In the genomic region with DNA sequence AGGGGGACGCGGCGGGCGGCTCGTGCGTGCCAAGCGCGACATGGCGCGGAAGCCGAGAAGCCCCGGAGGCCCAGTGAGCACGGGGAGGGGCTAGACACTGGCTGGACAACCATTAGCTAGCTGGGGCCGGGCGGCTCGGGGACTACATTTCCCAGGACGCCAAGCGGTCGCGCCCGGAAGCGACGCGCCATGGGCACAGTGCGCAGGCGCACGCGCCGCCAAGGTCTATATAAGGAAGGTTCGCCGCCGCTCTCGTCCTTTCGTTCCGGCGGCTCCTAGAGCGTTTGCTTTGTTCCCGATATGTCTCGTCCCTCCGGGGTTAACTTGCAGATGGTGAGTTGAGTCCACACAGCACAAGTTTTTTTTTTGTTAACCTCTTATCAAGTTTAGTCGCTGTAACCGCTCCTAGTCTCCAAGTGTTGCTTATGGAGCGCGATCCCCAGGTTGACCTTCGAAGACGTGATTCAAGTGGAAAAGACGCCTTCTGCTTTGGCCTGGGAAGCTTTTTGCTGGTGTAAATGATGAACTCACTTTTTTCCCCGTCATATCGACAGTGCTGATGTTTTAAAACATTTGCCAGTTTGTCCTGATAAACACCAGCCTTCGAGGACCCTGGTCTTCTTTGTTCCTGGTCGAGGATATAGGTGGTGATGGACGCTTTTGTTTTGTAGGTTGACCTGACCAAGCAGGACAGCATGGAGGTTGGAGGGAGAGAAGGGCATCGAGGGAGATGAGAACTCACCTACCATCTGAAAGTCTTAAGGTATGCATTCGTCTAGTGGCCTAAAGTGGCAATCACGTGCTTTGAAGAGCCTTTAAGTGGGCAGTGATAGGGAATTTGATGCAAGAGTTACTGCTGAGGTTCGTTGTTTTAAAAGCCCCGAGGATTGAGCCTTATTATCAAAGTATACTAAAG, we compare ENCODE assay signal across 8 mouse cellular contexts. TPM values are rescaled to one million over a fixed set of nuclear protein-coding genes. Genes with fewer than 3 reads are reported as not detected.
A peak's percentile ranks its signal among the peaks of the same experiment; 100 is the strongest.
DNase-seq lines count a peak whose midpoint lies in the region; ATAC-seq and TF ChIP-seq lines count a peak whose summit lies in the region.

A gene (minus strand): TSS at position 51 of the 916 bp plus-strand sequence.

- peak within 1 kb of the TSS; percentile 89 for H3K4me3 ChIP-seq in cortical plate, adult 2 months (ENCODE audit: insufficient read depth, low read length)

- peak; percentile 99 for DNase-seq in gastrocnemius, postnatal 10 days
- DNase-seq in induced T-regulatory cell, adult 2 months (ENCODE audit: low read depth): peak; percentile 97
- DNase-seq in left cerebral cortex, adult 9 months (ENCODE audit: low spot score in 2 of 2): peak; percentile 89 to 96
- peak; percentile 95 for DNase-seq in right cerebral cortex, postnatal 14 days
- DNase-seq in urinary bladder, postnatal 36 days (ENCODE audit: low spot score in 2 of 2): peak; percentile 94 to 96

- ATAC-seq in activated CD4-positive, CD25-positive, alpha-beta regulatory T cell, adult 4 months: peak; percentile 79
- ATAC-seq in megakaryocyte progenitor cell, adult 5-6 weeks (replicated peaks; ENCODE audit: poor library complexity): peak; percentile 62

- peaks cover 7% of the 10 kb centered on the region for H3K4me1 ChIP-seq in cortical plate, adult 2 months (ENCODE audit: control insufficient read depth, insufficient read depth, low read length)

- no peak for TF ChIP-seq CTCF in cortical plate, adult 2 months (IDR thresholded peaks at IDR 0.05; ENCODE audit: extremely low read depth, insufficient read depth, low read length)

- H3K27ac ChIP-seq in cortical plate, adult 2 months (ENCODE audit: insufficient read depth, low read length): peak within 1 kb of the TSS; percentile 97

- TF ChIP-seq POLR2A in cortical plate, adult 2 months (IDR thresholded peaks at IDR 0.05; ENCODE audit: extremely low read depth, insufficient read depth, low read length): peak; percentile 100

RNA-seq across cellular contexts. Expression of the gene that starts here (rescaled TPM):
- 10 to 100 TPM; 18.5 to 26.0 TPM for polyA plus RNA-seq in activated CD4-positive, CD25-positive, alpha-beta regulatory T cell, adult 4 months (2017; shearing (Covaris generic))
- polyA plus RNA-seq in cortical plate, adult 2 months (2012; rRNA removed): 35.1 and 37.1 TPM in 2 replicates
- 10 to 100 TPM; 13.5 to 16.2 TPM for total RNA-seq in gastrocnemius, postnatal 10 days (2021)
- 14.9 and 18.2 TPM in 2 replicates for total RNA-seq in megakaryocyte progenitor cell, adult 5-6 weeks (2015)
- total RNA-seq in megakaryocyte progenitor cell, adult 5-6 weeks (2017): 25.3 and 26.1 TPM in 2 replicates

Comparison
In these comparisons a context has a peak if more than half of its experiments do, and no peak if none do; other contexts are left out.
1. Peak in every context shown above with its lines: DNase-seq, ATAC-seq, H3K4me3 ChIP-seq and H3K27ac ChIP-seq.